Comparison of ENCODE assay signal across 18 mouse cellular contexts in genomic region chr1:72992944-72993464, GRCm38 (mm10). TPM values are rescaled to one million over a fixed set of nuclear protein-coding genes. Genes with fewer than 3 reads are reported as not detected.
DNase-seq lines count a peak whose midpoint lies in the region; ATAC-seq and TF ChIP-seq lines count a peak whose summit lies in the region.
"Had no signal": no experiment of that assay in that cellular context is flagged by ENCODE, and none has a peak within 500 bp of the region (broad histone marks: within the 10 kb centered on the region; RNA-seq: fewer than 3 reads in every experiment).

No protein-coding gene starts in this region.

- no peaks in the 10 kb centered on the region for H3K79me2 ChIP-seq in heart, adult 2 months (replicated peaks; ENCODE audit: control insufficient read depth, insufficient read depth, low read length)

- no peak overlapping the region for H3K4me3 ChIP-seq in heart, adult 2 months
- H3K4me3 ChIP-seq in midbrain, embryonic 10.5 days: no peak overlapping the region
- no peak overlapping the region for H3K4me3 ChIP-seq in midbrain, embryonic 16.5 days (ENCODE audit: low read depth, low read length)
- H3K4me3 ChIP-seq in forebrain, embryonic 11.5 days (ENCODE audit: low read depth, low read length): no peak overlapping the region
- H3K4me3 ChIP-seq: embryonic facial prominence, embryonic 13.5 days; heart, embryonic 15.5 days; intestine, embryonic 15.5 days; megakaryocyte, embryonic 14.5 days; myocyte had no signal

- peak; percentile 24 to 26 for DNase-seq in heart, adult 2 months
- no peak for DNase-seq in heart, adult 8-10 months (ENCODE audit: low spot score)
- DNase-seq in midbrain, embryonic 10.5 days (ENCODE audit: low spot score): no peak
- DNase-seq in cerebellum, postnatal 14 days: peak; percentile 82 to 90
- no peak for DNase-seq in forebrain, embryonic 11.5 days (ENCODE audit: low spot score)
- DNase-seq: forebrain, postnatal 0 days; kidney, postnatal 14 days; lung, adult 2 months; thymus, postnatal 14 days had no signal

- H3K9me3 ChIP-seq in midbrain, embryonic 10.5 days (replicated peaks): no peaks in the 10 kb centered on the region
- H3K9me3 ChIP-seq in midbrain, embryonic 16.5 days (replicated peaks; ENCODE audit: control insufficient read depth, low read length, poor library complexity, severe bottlenecking): no peaks in the 10 kb centered on the region
- H3K9me3 ChIP-seq in forebrain, embryonic 11.5 days (ENCODE audit: control insufficient read depth, low read length): no peaks in the 10 kb centered on the region
- H3K9me3 ChIP-seq: embryonic facial prominence, embryonic 13.5 days; heart, embryonic 15.5 days; intestine, embryonic 15.5 days had no signal

- no peak for TF ChIP-seq CTCF in heart, adult 2 months (IDR thresholded peaks at IDR 0.05)

- H3K4me2 ChIP-seq in midbrain, embryonic 16.5 days (ENCODE audit: low read length): no peak overlapping the region
- no peak overlapping the region for H3K4me2 ChIP-seq in forebrain, embryonic 11.5 days (ENCODE audit: low read depth, low read length, severe bottlenecking)
- H3K4me2 ChIP-seq: embryonic facial prominence, embryonic 13.5 days; heart, embryonic 15.5 days; intestine, embryonic 15.5 days had no signal

- 68% methylated on average over 2 of the region's 2 CpGs for WGBS in heart, adult 2 months
- WGBS in midbrain, embryonic 10.5 days: 74% methylated on average over 2 of the region's 2 CpGs
- 80% methylated on average over 2 of the region's 2 CpGs for WGBS in midbrain, embryonic 16.5 days
- WGBS in forebrain, embryonic 11.5 days: 87% methylated on average over 2 of the region's 2 CpGs

- ATAC-seq in midbrain, embryonic 16.5 days: no peak
- ATAC-seq in erythroid progenitor cell, adult 5-6 weeks (replicated peaks; ENCODE audit: low FRiP score, poor library complexity, severe bottlenecking): no peak
- ATAC-seq in forebrain, embryonic 11.5 days (replicated peaks; ENCODE audit: low FRiP score): no peak
- ATAC-seq: CD4-positive, CD25-positive, alpha-beta regulatory T cell, adult 4 months; forebrain, postnatal 0 days; intestine, embryonic 15.5 days had no signal

- no peak for TF ChIP-seq EP300 in heart, adult 2 months (IDR thresholded peaks at IDR 0.05; ENCODE audit: insufficient read depth, low read depth, low read length)

- H3K9ac ChIP-seq in heart, adult 2 months (ENCODE audit: low read depth, low read length): no peak overlapping the region
- no peak overlapping the region for H3K9ac ChIP-seq in midbrain, embryonic 16.5 days (ENCODE audit: low read depth, low read length)
- H3K9ac ChIP-seq in forebrain, embryonic 11.5 days (ENCODE audit: low read length): no peak overlapping the region
- H3K9ac ChIP-seq: embryonic facial prominence, embryonic 13.5 days; forebrain, postnatal 0 days; heart, embryonic 15.5 days; intestine, embryonic 15.5 days had no signal

- peaks cover 2% of the 10 kb centered on the region; the same call in 1 of the 2 replicates for H3K4me1 ChIP-seq in heart, adult 2 months (ENCODE audit: control insufficient read depth, insufficient read depth, low read length)
- H3K4me1 ChIP-seq in midbrain, embryonic 10.5 days: no peaks in the 10 kb centered on the region
- H3K4me1 ChIP-seq in midbrain, embryonic 16.5 days (ENCODE audit: control insufficient read depth, insufficient read depth, low read length): no peaks in the 10 kb centered on the region
- no peaks in the 10 kb centered on the region for H3K4me1 ChIP-seq in forebrain, embryonic 11.5 days (replicated peaks; ENCODE audit: control insufficient read depth, insufficient read depth, low read length)
- H3K4me1 ChIP-seq: heart, embryonic 15.5 days; intestine, embryonic 15.5 days; megakaryocyte, embryonic 14.5 days had no signal

- TF ChIP-seq POLR2A in heart, adult 2 months (IDR thresholded peaks at IDR 0.05; ENCODE audit: insufficient read depth, low read depth, low read length): no peak

- intact Hi-C loops in heart, adult 2 months (cut with DNase I): no loop called here

- H3K27me3 ChIP-seq in heart, adult 2 months (ENCODE audit: control insufficient read depth, insufficient read depth, low read length): no peaks in the 10 kb centered on the region
- H3K27me3 ChIP-seq in midbrain, embryonic 10.5 days (ENCODE audit: low read depth, poor library complexity, severe bottlenecking): no peaks in the 10 kb centered on the region
- no peaks in the 10 kb centered on the region for H3K27me3 ChIP-seq in midbrain, embryonic 16.5 days (ENCODE audit: control insufficient read depth, insufficient read depth, low read depth, low read length)
- H3K27me3 ChIP-seq in forebrain, embryonic 11.5 days (ENCODE audit: control insufficient read depth, insufficient read depth, low read length): no peaks in the 10 kb centered on the region
- H3K27me3 ChIP-seq: embryonic facial prominence, embryonic 13.5 days; heart, embryonic 15.5 days; intestine, embryonic 15.5 days; megakaryocyte, embryonic 14.5 days had no signal

- no peaks in the 10 kb centered on the region for H3K36me3 ChIP-seq in heart, adult 2 months (ENCODE audit: control insufficient read depth, insufficient read depth, low read length)
- no peaks in the 10 kb centered on the region for H3K36me3 ChIP-seq in midbrain, embryonic 10.5 days
- no peaks in the 10 kb centered on the region for H3K36me3 ChIP-seq in midbrain, embryonic 16.5 days (ENCODE audit: control insufficient read depth, insufficient read depth, low read length)
- H3K36me3 ChIP-seq in forebrain, embryonic 11.5 days (ENCODE audit: control insufficient read depth, insufficient read depth, low read length): no peaks in the 10 kb centered on the region
- H3K36me3 ChIP-seq: embryonic facial prominence, embryonic 13.5 days; heart, embryonic 15.5 days; intestine, embryonic 15.5 days had no signal

- no peak overlapping the region for H3K27ac ChIP-seq in heart, adult 2 months
- H3K27ac ChIP-seq in midbrain, embryonic 10.5 days (replicated peaks): 0 out of 2 replicates have a peak overlapping the region, but pooled peaks have one; percentile 28
- H3K27ac ChIP-seq in midbrain, embryonic 16.5 days (ENCODE audit: low read length): no peak overlapping the region
- no peak overlapping the region for H3K27ac ChIP-seq in forebrain, embryonic 11.5 days (ENCODE audit: low read depth, low read length)
- H3K27ac ChIP-seq: embryonic facial prominence, embryonic 13.5 days; heart, embryonic 15.5 days; intestine, embryonic 15.5 days had no signal

RNA-seq across cellular contexts. Expression of gene Tnp1, which starts 22.7 kb away (rescaled TPM):
- not detected for total RNA-seq in heart, adult 2 months (2021)
- 1.1 and 2.4 TPM in 2 replicates for polyA plus RNA-seq in heart, adult 2 months (2012; rRNA removed)
- not detected for total RNA-seq in heart, adult 8-10 months (2022)
- polyA plus RNA-seq in midbrain, embryonic 10.5 days (2016; fragmentation: Nextera tagmentation; extraction: Ambion mirVana): not detected in 2 replicates
- polyA plus RNA-seq in midbrain, embryonic 16.5 days (2015; fragmentation: Nextera tagmentation; extraction: Ambion mirVana): not detected in 2 replicates
- not detected in 2 replicates for total RNA-seq in erythroid progenitor cell, adult 5-6 weeks (2015; ENCODE audit: low replicate concordance)
- not detected in 2 replicates for total RNA-seq in erythroid progenitor cell, adult 5-6 weeks (2017; ENCODE audit: low replicate concordance)
- polyA plus RNA-seq in forebrain, embryonic 11.5 days (2014; fragmentation: Nextera tagmentation; extraction: Ambion mirVana): not detected in 2 replicates
- total RNA-seq: forebrain, postnatal 0 days had no signal
- polyA plus RNA-seq: CD4-positive, CD25-positive, alpha-beta regulatory T cell, adult 4 months; embryonic facial prominence, embryonic 13.5 days; forebrain, postnatal 0 days; heart, embryonic 15.5 days; intestine, embryonic 15.5 days; limb, embryonic 11.5 days; lung, adult 2 months; myocyte had no signal

Comparison
In these comparisons a context has a peak if more than half of its experiments do, and no peak if none do; other contexts are left out.
1. DNase-seq: peak in heart, adult 2 months (2 of 2) and cerebellum, postnatal 14 days (2 of 2); none in heart, adult 8-10 months (single experiment), midbrain, embryonic 10.5 days (single experiment) and forebrain, embryonic 11.5 days (single experiment).